Mouse (Mus musculus): ENCODE data around the gene Grb7. TPM values are rescaled to one million over a fixed set of nuclear protein-coding genes. Genes with fewer than 3 reads are reported as not detected.

Gene Grb7
- polyA plus RNA-seq, 1 experiment from 2014 or later = 4.5 TPM

GRCm38 (mm10) chr11:98469761-98470714, 23.8 kb downstream of the Grb7 start:
- peak; percentile 79 for DNase-seq (ENCODE audit: low spot score)

GRCm38 (mm10) chr11:98470795-98471194, 24.6 kb downstream of the Grb7 start:
- no peak for DNase-seq (ENCODE audit: low spot score)

GRCm38 (mm10) chr11:98472696-98473095, 26.5 kb downstream of the Grb7 start:
- DNase-seq (ENCODE audit: low spot score) = no peak

GRCm38 (mm10) chr11:98473916-98474479, 27.8 kb downstream of the Grb7 start:
- no peak for DNase-seq (ENCODE audit: low spot score)

GRCm38 (mm10) chr11:98474967-98475366, 28.8 kb downstream of the Grb7 start:
- no peak for DNase-seq (ENCODE audit: low spot score)

- DNase-seq (ENCODE audit: low spot score) = no peak
These were observed 29.6 kb downstream of the Grb7 start for GRCm38 (mm10) chr11:98475630-98476433.

DNA sequence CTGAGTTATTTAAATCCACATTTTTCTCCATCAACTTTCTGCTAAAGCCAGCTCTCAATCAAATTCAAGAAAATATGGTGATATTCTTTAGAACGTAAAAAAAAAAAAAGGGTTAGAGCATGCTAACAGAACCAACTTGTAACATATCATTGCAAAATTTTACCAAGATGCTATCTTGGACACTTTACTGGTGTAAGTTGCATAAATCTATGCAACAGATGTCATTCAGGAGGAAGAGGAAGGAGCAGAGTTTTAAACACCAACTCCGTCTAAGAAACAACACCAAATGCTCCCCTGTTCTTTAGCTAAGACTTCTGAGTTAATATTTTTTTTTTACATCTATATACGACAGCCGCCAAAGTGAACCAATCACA, 30.2 kb downstream of the Grb7 start:
- DNase-seq (ENCODE audit: low spot score) = no peak

GRCm38 (mm10) chr11:98477011-98477701, 31.0 kb downstream of the Grb7 start:
- peak; percentile 46 for DNase-seq (ENCODE audit: low spot score)

- peak; percentile 67 for DNase-seq (ENCODE audit: low spot score)
These were observed 33.1 kb downstream of the Grb7 start for GRCm38 (mm10) chr11:98479026-98479939.

GRCm38 (mm10) chr11:98479940-98480497, 33.8 kb downstream of the Grb7 start:
- no peak for DNase-seq (ENCODE audit: low spot score)

DNA sequence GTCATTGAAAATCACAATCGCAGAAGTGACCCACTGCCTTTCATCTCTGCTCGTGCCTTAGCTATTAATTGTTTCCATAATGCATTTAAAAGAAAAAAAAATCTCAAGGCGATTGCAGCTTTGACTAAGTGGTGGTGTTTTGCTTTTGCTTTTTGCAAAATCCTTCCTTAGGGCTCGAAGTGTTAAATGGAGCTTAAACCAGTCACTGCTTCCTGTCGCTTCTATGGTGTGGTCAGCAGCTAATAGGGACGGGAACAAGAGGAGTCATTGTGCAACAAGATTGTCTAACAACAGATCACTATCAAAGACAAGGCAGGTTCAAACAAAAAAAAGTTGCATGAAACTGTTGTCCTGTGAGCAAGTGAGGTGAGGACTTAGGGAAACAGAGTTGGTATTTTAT, 35.0 kb downstream of the Grb7 start:
- DNase-seq (ENCODE audit: low spot score) = no peak

DNA sequence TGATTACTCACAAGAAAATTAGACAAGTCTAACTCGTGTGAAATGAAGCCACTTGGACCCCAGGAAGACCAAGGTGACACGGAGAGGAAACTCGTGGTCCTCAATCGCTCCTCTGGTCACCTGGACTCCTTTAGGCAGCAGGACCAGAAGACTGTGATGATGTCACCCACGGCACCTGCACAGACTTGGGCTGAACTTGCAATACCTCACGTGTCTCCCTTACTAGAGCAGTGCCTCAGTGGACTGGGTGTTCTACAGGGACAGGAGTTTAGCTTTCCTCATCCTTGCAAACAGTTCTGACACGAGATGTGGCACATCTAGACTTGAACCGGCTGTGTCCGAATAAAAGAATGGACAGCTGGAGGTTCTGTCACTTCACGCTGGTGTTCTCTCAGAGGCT, 35.9 kb downstream of the Grb7 start:
- DNase-seq (ENCODE audit: low spot score) = no peak

DNA sequence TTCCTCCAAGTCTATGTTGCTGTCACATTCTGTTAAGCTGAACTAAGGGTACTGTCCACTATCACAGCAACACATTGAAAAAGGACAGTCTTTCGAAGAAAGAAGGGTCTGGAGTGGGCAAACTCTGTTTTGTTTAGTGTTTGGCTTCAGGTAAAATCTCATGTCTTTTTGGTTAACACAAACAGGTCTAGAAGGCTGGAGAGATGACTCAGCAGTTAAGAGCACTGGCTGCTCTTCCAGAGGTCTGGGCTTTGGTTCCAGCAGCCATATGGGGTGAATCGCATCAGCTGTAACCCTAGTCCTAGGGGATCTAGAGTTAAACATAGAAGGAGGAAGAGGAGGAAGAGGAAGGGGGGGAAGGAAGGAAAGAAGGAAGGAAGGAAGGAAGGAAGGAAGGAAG, 39.6 kb downstream of the Grb7 start:
- no peak for DNase-seq (ENCODE audit: low spot score)

GRCm38 (mm10) chr11:98487526-98488040, 41.4 kb downstream of the Grb7 start:
- DNase-seq (ENCODE audit: low spot score) = peak; percentile 24

GRCm38 (mm10) chr11:98488540-98489234, 42.5 kb downstream of the Grb7 start:
- DNase-seq (ENCODE audit: low spot score) = no peak

DNA sequence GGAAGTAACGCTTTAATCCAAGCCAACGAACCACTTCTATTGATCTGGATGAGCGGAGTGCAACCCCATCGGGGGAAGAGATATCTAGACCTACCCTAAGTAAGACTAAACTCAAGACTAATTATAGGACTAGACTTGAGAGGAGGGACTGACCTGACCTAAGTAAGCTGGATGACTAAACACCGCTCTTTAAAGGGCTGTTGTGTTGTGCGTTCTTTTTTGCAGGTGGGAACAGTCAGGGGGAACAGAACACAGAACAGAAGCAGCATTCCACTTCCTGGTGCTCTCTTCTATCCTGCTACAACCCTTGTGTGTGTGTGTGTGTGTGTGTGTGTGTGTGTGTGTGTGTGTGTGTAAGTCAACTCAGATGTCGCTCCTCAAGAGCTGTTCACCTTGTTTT, 45.4 kb downstream of the Grb7 start:
- DNase-seq (ENCODE audit: low spot score) = peak; percentile 32

DNA sequence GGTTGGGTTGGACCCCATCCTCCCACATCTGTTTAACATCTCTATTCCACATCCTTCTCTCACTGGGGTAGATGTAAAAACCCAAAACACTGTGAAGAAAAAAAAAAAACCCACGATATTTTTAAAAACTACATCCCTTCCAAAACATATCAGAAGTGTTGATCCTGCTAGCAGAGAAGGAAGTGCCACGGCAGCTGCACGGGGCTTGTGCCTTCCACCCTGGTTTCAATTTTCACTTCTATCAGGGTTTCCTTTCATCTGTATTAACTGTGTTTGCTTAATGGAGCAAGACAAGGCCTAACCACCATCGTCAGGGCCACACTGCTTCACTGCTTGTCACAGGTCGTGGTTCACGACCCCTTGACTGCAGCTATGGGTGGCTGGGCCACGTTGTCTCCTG, 46.8 kb downstream of the Grb7 start:
- DNase-seq (ENCODE audit: low spot score) = peak; percentile 48

- DNase-seq (ENCODE audit: low spot score) = no peak
These were observed 47.2 kb downstream of the Grb7 start for GRCm38 (mm10) chr11:98493394-98493793.

DNA sequence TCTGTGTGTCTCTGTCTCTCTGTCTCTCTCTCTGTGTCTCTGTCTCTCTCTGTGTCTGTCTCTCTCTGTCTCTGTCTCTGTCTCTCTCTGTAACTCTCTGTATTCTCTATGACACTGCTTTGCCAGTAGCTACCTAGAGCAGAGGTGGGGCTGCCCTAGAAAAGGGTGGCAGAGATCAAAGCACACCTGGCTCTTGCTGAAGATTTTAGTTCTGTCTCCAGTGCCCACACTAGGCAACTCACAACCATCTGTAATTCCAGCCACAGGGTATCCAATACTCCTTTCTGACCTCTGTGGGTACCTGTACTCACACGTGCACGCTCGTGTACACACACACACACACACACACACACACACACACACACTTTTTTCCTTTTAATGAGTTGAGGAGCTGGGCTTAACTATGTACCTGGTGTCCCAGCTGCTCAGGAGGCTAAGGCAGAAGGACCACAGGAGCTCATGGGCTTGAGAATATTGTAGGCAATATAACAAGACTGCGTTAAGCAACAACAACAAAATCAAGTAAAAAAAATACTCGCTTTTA, 49.1 kb downstream of the Grb7 start:
- peak; percentile 77 for DNase-seq (ENCODE audit: low spot score)
